Mouse (Mus musculus) heart, adult 2 months (tissue): ENCODE measurements at regions not wholly inside any gene's neighbourhood (a gene's known extent, or its start where the extent isn't known, plus 50 kb on each side); places are given as distances from the start of the nearest gene placed in this dataset.

ENCODE experiments used
- CTCF ChIP-seq: fragments of 200-600 bp; IDR thresholded peaks from 2 replicates; pipeline ENCODE4 v1.8.1; 2022; ENCODE audit warnings: antibody characterized with exemption, mild to moderate bottlenecking, moderate library complexity
- EP300 ChIP-seq: fragments of 200-500 bp; IDR thresholded peaks from 2 replicates; pipeline ENCODE4 v1.6.1; 2011; ENCODE audit warnings: low read depth, low read length, control low read depth; ENCODE audit not compliant: insufficient read depth

DNA sequence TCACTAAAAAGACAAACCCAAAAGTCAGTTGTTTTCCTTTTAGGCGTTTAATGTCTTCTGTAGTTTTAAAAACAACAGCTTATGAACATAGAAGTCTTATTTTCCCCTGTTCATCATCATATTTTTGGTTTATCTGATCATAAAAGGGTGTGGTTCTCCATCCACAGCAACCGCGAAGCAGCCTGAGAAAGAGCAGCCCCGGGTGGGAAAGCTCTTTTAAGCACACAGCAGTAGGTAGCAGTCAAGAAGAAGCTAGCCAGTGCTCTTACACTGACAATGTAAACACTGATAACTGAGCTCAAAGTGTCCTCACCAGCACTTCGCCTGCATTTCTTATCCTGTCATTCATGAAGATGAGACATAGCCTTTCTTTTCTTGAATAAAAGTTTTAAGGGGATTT lies 86.0 kb upstream of the S1pr1 start:
- TF ChIP-seq EP300 (no peak), CTCF (no peak)
